Mouse (Mus musculus) liver, postnatal 0 days (tissue): ENCODE measurements around the gene Tmco1.

ENCODE experiments used
- CTCF ChIP-seq: sonication (generic); IDR thresholded peaks from 2 replicates; pipeline ENCODE4 v1.5.1; 2016; ENCODE audit warnings: antibody characterized with exemption, low read depth
- EP300 ChIP-seq: IDR thresholded peaks from 2 replicates; pipeline ENCODE4 v1.6.1; 2016; ENCODE audit warnings: antibody characterized with exemption, low read depth, mild to moderate bottlenecking

DNA sequence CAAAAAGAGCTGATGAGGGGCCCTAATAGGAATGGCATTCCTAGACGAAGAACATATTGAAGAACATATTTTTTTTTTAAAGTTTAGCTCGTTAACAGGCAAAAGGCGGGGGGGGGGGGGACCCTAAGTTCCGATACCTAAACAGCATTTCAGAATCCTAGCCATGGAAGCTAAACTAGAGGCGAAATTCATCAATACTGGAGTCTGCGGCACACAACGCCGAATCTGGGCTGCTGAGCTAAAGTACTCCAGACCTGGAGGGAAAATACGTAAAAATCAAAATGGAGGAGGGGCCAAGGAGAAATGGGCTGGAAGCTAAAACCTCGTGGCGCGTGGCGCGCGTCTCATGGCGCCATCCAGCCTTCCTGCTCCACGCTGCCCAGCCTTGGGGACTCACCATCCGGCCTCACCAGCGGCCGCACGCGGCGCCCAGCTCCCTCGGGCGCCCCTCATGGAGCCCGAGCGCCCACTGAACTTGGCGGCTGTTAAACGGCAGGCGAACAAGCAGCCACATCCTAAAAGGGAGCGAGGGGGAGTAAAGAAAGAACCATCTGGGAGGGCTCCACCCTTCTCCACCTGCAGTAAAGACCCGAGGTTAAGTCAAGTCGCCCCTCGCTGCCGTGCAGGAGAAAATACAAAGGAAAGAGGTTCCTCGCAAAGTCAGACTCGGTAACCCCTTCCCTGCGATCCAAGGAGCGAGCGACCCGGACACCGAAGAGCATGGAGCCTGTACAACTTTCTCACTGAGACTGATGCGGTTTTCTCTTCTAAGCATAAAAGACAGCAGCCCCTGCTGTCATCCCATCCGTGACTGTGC, 24.5 kb upstream of the Tmco1 start:
- TF ChIP-seq CTCF (peak; percentile 13; the same call in 1 of the 2 replicates), EP300 (no peak)
